Mouse (Mus musculus) testis, adult 2 months (tissue): Measurements from ENCODE around the gene Mink1. TPM values are rescaled to one million over a fixed set of nuclear protein-coding genes. Genes with fewer than 3 reads are reported as not detected.
A peak's percentile ranks its signal among the peaks of the same experiment; 100 is the strongest.

Source experiments
- H3K27ac ChIP-seq: fragments of 200-500 bp; 2 replicates; pipeline ENCODE4 v1.5.1; 2012; ENCODE audit warnings: low read depth, low read length; ENCODE audit not compliant: control insufficient read depth, insufficient read depth
- H3K27me3 ChIP-seq: fragments of 200-500 bp; 2 replicates; pipeline ENCODE4 v1.6.1; 2012; ENCODE audit warnings: mild to moderate bottlenecking, low read length, moderate library complexity; ENCODE audit not compliant: control insufficient read depth, insufficient read depth
- H3K36me3 ChIP-seq: fragments of 200-500 bp; 2 replicates; pipeline ENCODE4 v1.6.1; 2012; ENCODE audit warnings: mild to moderate bottlenecking, low read length; ENCODE audit not compliant: control insufficient read depth, insufficient read depth
- H3K4me1 ChIP-seq: fragments of 200-500 bp; 2 replicates; pipeline ENCODE4 v1.6.1; 2012; ENCODE audit warnings: low read length; ENCODE audit not compliant: control insufficient read depth, insufficient read depth
- H3K4me3 ChIP-seq: fragments of 200-500 bp; 2 replicates; pipeline ENCODE4 v1.5.1; 2012; ENCODE audit warnings: low read depth, mild to moderate bottlenecking, low read length, moderate library complexity, mixed read lengths; ENCODE audit not compliant: control insufficient read depth
- CTCF ChIP-seq: fragments of 200-500 bp; IDR thresholded peaks from 2 replicates; pipeline ENCODE4 v1.5.1; 2012; ENCODE audit warnings: low read depth, mild to moderate bottlenecking, inconsistent platforms, low read length, moderate library complexity; ENCODE audit not compliant: control insufficient read depth, insufficient read depth, insufficient replicate concordance
- POLR2A ChIP-seq: fragments of 200-500 bp; IDR thresholded peaks from 2 replicates; pipeline ENCODE4 v1.6.1; 2012; ENCODE audit warnings: low read depth, mild to moderate bottlenecking, inconsistent platforms, low read length, moderate library complexity; ENCODE audit not compliant: control insufficient read depth
- polyA plus RNA-seq: library from polyadenylated mRNA; depleted of rRNA; stranded (reverse); fragments of >200 nt; gene quantifications from 2 replicates; pipeline ENCODE4 v1.2.3, GENCODE M21; 2012

Gene Mink1
- polyA plus RNA-seq, 1 experiment = 18.4 TPM

- H3K4me3 ChIP-seq = no peak overlapping the region
- no peak overlapping the region for H3K27ac ChIP-seq
- H3K27me3 ChIP-seq = no peaks in the 10 kb centered on the region
- H3K36me3 ChIP-seq = no peaks in the 10 kb centered on the region
- TF ChIP-seq CTCF = no peak
- no peak for TF ChIP-seq POLR2A
- H3K4me1 ChIP-seq = peaks cover 2% of the 10 kb centered on the region; the same call in 1 of the 2 replicates
Observed at GRCm38 (mm10) chr11:70621972-70622814, 59.5 kb downstream of the Mink1 start.

GRCm38 (mm10) chr11:70623053-70623742, 60.5 kb downstream of the Mink1 start:
- no peak overlapping the region for H3K27ac ChIP-seq
- no peak overlapping the region for H3K4me3 ChIP-seq
- no peaks in the 10 kb centered on the region for H3K36me3 ChIP-seq
- no peaks in the 10 kb centered on the region for H3K27me3 ChIP-seq
- TF ChIP-seq POLR2A (no peak), CTCF (peak; percentile 9; the same call in 1 of the 2 replicates)
- no peaks in the 10 kb centered on the region for H3K4me1 ChIP-seq

- no peak overlapping the region for H3K4me3 ChIP-seq
- no peaks in the 10 kb centered on the region for H3K27me3 ChIP-seq
- H3K4me1 ChIP-seq = no peaks in the 10 kb centered on the region
- no peaks in the 10 kb centered on the region for H3K36me3 ChIP-seq
- no peak for TF ChIP-seq POLR2A
- peak; percentile 37; the same call in 1 of the 2 replicates for TF ChIP-seq CTCF
- no peak overlapping the region for H3K27ac ChIP-seq
Observed at GRCm38 (mm10) chr11:70625473-70625872, 62.8 kb downstream of the Mink1 start.

GRCm38 (mm10) chr11:70626877-70627276, 64.2 kb downstream of the Mink1 start:
- no peak overlapping the region for H3K27ac ChIP-seq
- H3K4me1 ChIP-seq = no peaks in the 10 kb centered on the region
- no peaks in the 10 kb centered on the region for H3K27me3 ChIP-seq
- H3K4me3 ChIP-seq = no peak overlapping the region
- TF ChIP-seq POLR2A = no peak
- no peak for TF ChIP-seq CTCF
- no peaks in the 10 kb centered on the region for H3K36me3 ChIP-seq

- Histone ChIP-seq H3K4me1 (no peaks in the 10 kb centered on the region), H3K4me3 (no peak overlapping the region), H3K36me3 (no peaks in the 10 kb centered on the region), H3K27me3 (no peaks in the 10 kb centered on the region), H3K27ac (no peak overlapping the region)
- no peak for TF ChIP-seq POLR2A
- no peak for TF ChIP-seq CTCF
Observed at GRCm38 (mm10) chr11:70628431-70628830, 65.8 kb downstream of the Mink1 start.

- Histone ChIP-seq H3K4me1 (no peaks in the 10 kb centered on the region), H3K27me3 (no peaks in the 10 kb centered on the region), H3K4me3 (no peak overlapping the region), H3K27ac (no peak overlapping the region), H3K36me3 (no peaks in the 10 kb centered on the region)
- TF ChIP-seq POLR2A (no peak), CTCF (no peak)
Observed at GRCm38 (mm10) chr11:70629557-70629956, 66.9 kb downstream of the Mink1 start.

GRCm38 (mm10) chr11:70630129-70630528, 67.4 kb downstream of the Mink1 start:
- Histone ChIP-seq H3K4me3 (no peak overlapping the region), H3K4me1 (no peaks in the 10 kb centered on the region), H3K36me3 (no peaks in the 10 kb centered on the region), H3K27ac (no peak overlapping the region), H3K27me3 (no peaks in the 10 kb centered on the region)
- TF ChIP-seq CTCF (no peak), POLR2A (no peak)
